Mouse (Mus musculus) brain, embryonic 14.5 days (tissue): Measurements from ENCODE around the gene Sidt2. TPM values are rescaled to one million over a fixed set of nuclear protein-coding genes. Genes with fewer than 3 reads are reported as not detected.

Source experiments
- DNase-seq: peaks from one replicate; pipeline ENCODE4 v3.0.0-alpha.2; 2011; ENCODE audit warnings: low read depth
- CTCF ChIP-seq: fragments of 200-500 bp; IDR thresholded peaks from 2 replicates; pipeline ENCODE4 v1.5.1; 2012; ENCODE audit warnings: inconsistent platforms, mild to moderate bottlenecking, moderate library complexity, borderline replicate concordance; ENCODE audit not compliant: insufficient read depth, insufficient read length; ENCODE audit errors: extremely low read depth
- POLR2A ChIP-seq: fragments of 200-500 bp; IDR thresholded peaks from 2 replicates; pipeline ENCODE4 v1.6.1; 2012; ENCODE audit warnings: mild to moderate bottlenecking, inconsistent platforms, borderline replicate concordance; ENCODE audit not compliant: poor library complexity, insufficient read depth, insufficient read length, severe bottlenecking; ENCODE audit errors: extremely low read depth
- polyA plus RNA-seq: library from polyadenylated mRNA; depleted of rRNA; stranded (reverse); fragments of >200 nt; gene quantifications from 2 replicates; pipeline ENCODE4 v1.2.3, GENCODE M21; 2012; rRNA removed

Gene Sidt2
- 85.4 and 101 TPM in 2 replicates for polyA plus RNA-seq

- DNase-seq, result peak; percentile 96
- TF ChIP-seq CTCF, result no peak
- TF ChIP-seq POLR2A, result 0 out of 2 replicates have a peak, but pooled peaks have one; percentile 29
Observed at GRCm38 (mm10) chr9:45955107-45955963, at the start of gene Sidt2. Gene Sidt2 (minus strand): TSS chr9:45955258.

DNA sequence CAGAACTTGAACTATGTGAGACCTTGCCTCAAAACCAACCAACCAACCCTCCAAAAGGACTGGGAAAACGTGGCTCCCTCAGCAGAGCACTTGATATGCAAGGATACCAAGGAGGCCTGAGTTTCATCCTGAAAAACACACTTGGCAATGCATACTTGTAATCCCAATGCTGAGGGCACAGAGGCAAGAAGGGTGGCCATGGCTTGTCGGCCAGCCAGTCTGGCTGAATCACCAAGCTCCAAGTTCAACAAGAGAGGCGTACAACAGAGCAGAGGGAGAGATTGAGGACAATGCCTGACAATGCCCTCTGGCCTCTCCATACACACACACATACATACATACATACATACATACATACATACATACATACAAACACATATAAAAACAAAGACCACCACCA is 49.5 kb upstream of the Sidt2 start:
- TF ChIP-seq CTCF, result no peak
- no peak for TF ChIP-seq POLR2A
- DNase-seq, result no peak

- TF ChIP-seq CTCF (peak; percentile 86), POLR2A (no peak)
Observed at GRCm38 (mm10) chr9:46003729-46004128, 48.7 kb upstream of the Sidt2 start.

DNA sequence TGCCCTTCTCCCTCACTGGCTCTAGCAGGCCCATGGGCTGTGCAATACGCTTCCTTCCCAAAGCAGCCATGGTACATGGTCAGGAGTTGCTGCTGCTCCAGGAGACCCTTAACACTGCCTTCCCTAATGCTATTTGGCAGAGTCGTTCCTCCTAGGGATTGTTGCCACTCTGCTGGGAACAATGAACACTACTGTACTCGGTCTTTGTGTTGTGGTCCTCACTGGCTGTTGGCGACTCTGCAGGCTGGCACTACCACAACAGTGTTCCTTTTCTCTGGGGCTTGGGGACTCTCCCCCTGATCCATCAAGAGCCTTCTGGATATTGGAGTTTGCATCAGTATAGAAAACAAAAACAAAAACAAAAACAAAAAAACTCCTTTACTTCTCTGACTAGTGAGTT is 44.0 kb upstream of the Sidt2 start:
- DNase-seq, result no peak
- TF ChIP-seq POLR2A (no peak), CTCF (no peak)

More at GRCm38 (mm10) chr9:46003729-46004128, 48.7 kb upstream of the Sidt2 start:
- DNase-seq, result peak; percentile 80

DNA sequence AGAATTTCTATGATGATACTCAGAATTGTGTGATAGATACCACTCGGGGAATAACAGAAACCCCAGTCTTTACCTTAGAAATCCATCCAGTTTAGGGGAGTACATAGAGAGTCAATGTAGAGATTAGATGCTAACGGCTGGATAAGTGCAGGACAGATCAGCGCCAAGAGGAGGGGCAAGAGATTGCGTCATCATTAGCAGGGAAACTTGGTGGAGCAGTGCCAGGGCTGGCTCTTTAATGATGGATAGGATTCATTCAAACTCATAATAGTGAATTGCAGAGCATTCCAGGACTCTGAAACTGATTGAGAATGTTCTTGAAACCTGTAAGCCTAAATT is 30.1 kb upstream of the Sidt2 start:
- peak; percentile 81 for DNase-seq
- TF ChIP-seq POLR2A (no peak), CTCF (no peak)

- TF ChIP-seq CTCF, result no peak
- TF ChIP-seq POLR2A, result peak; percentile 87
- DNase-seq, result peak; percentile 97
Observed at GRCm38 (mm10) chr9:45984409-45985228, 29.6 kb upstream of the Sidt2 start.

DNA sequence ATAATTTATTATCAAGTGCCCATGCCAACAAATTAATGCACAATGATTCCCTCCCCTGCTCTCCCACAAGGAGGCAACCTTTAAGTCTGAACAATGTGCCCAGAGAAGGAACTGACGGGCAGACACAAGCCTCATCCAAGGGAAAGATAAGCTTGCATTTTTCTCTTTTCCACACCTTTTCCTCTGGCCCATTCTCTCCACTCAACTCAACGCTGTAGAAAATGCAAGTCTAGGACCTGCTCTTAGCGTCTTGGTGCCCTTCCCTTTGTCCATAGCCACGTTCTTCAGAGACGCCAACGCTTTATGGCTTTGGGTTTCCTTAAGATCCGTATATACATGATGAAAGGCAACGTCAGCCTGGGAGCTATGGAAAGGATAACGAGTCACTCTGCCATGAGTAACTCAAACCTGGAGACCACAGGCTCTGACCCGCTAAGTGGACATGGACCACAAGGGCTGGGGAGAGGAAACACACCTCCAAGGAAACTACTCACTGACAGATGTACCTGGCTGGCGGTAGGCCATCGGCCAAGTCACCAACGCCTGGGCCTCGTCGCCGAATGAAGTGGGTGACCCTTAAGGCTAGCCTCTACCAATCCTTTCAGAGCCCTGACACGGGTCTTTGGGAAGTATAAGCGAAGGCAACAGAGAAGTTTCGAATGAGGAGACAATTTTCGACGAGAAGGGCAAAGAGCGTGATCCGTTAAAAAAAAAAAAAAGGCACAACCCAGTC is 28.8 kb upstream of the Sidt2 start:
- DNase-seq, result peak; percentile 50
- TF ChIP-seq POLR2A (no peak), CTCF (peak; percentile 27; the same call in 1 of the 2 replicates)

GRCm38 (mm10) chr9:45981331-45981730 is 26.3 kb upstream of the Sidt2 start:
- no peak for DNase-seq
- TF ChIP-seq CTCF (no peak), POLR2A (no peak)

- no peak for TF ChIP-seq POLR2A
- no peak for TF ChIP-seq CTCF
- DNase-seq, result no peak
Observed at GRCm38 (mm10) chr9:45980611-45981010, 25.6 kb upstream of the Sidt2 start.

DNA sequence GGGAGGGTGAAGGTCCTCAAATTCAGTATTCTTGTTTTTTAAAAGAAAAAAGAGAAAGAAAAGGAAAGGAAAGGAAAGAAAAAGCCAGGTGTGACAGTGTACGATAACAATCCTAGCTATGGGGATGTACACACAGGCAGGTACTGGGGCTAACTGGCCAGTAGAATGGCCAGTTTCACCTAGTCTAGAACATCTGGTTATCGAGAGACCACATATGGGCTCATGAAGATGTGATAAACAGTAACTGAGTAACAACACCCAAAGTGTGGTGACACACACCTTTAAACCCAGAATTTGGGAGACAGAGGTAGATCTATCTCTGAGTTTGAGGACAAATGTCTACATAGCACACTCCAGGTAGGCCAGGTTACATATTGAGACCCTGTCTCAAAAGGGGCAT is 24.7 kb upstream of the Sidt2 start:
- TF ChIP-seq CTCF (no peak), POLR2A (no peak)
- DNase-seq, result no peak

DNA sequence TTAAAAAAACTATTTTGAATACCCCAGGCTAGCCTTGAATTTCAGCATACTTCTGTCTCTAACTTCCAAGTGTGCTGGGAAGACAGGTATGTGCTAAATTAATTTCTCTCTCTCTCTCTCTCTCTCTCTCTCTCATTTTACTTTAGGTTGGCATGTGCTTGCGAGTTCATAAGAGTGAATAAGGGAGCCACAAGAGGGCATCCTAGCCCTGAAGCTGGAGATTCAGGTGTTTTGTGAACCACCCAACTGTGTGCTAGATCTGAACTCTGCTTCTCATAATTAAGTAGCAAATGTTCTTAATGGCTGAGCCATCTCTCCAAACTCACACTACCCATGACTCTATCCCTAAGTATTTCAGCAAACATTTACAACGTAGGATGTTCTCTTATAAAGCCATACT is 21.8 kb upstream of the Sidt2 start:
- DNase-seq, result peak; percentile 18
- TF ChIP-seq POLR2A (no peak), CTCF (no peak; the same call in 1 of the 2 replicates)
